Mouse (Mus musculus): ENCODE measurements around the gene Ankrd13d. TPM values are rescaled to one million over a fixed set of nuclear protein-coding genes. Genes with fewer than 3 reads are reported as not detected.

Gene Ankrd13d
- total and polyA plus RNA-seq, 3 experiments, result 3.8 to 55.1 (median 13.2) TPM

DNA sequence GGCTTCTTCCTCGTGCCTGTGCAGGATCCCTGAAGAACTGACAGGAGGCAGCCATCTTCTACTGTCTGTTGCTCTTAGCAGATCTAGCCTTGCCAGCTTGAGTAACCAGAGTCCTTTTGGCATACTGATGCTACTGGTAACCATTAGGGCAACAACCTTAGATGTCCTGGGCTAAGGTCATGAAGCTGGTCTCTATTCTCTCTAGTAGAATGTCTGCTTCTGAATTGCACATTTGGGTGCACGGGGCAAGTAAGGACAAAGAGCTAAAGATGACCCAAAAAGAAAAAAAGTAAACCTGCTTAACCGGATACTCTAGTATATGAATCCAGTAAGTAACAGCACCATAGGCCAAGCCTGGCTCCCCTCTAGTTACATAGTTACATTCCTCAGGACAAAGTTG, 43.2 kb upstream of the Ankrd13d start:
- H3K79me2 ChIP-seq (replicated peaks; ENCODE audit: control insufficient read depth, extremely low read depth, insufficient read depth, poor library complexity, severe bottlenecking), result peaks cover 17% of the 10 kb centered on the region
- in situ Hi-C loops (cut with MboI; ENCODE audit: low pct_ligation_motif_present, low pct_unique_long_range_greater_than_20kb, low sequenced_read_pairs) (no loop called here), dilution Hi-C loops (cut with MboI; ENCODE audit: extremely low pct_ligation_motif_present, extremely low pct_unique_long_range_greater_than_20kb, low sequenced_read_pairs) (no loop called here)
- no peak for TF ChIP-seq RAD21 (IDR thresholded peaks at IDR 0.05; ENCODE audit: low read depth, low read length)
- no peak for TF ChIP-seq SMC3 (IDR thresholded peaks at IDR 0.05; ENCODE audit: low read depth, low read length)
- TF ChIP-seq IRF4 (IDR thresholded peaks at IDR 0.05; ENCODE audit: low read depth, low read length), result no peak
- no peak for TF ChIP-seq MYC (IDR thresholded peaks at IDR 0.05; ENCODE audit: low read depth, low read length)
- H3K4me1 ChIP-seq (ENCODE audit: control insufficient read depth in 1 of 2, insufficient read depth in 2 of 2), result peaks cover 0 to 27% of the 10 kb centered on the region in 2 experiments; a peak in 2 of 4 replicates
- H3K9ac ChIP-seq (ENCODE audit: insufficient read depth, low read depth), result no peak overlapping the region
- no peaks in the 10 kb centered on the region for H3K9me3 ChIP-seq (replicated peaks; ENCODE audit: low read length)
- no peaks in the 10 kb centered on the region for H3K27me3 ChIP-seq (replicated peaks)
- H3K4me2 ChIP-seq (ENCODE audit: insufficient read depth, low read depth, poor library complexity, severe bottlenecking), result no peak overlapping the region
- H3K4me3 ChIP-seq (replicated peaks in 1 of 3; ENCODE audit: low read depth in 2 of 3, low read length in 2 of 3, poor library complexity in 1 of 3), result no peak overlapping the region
- no peak for DNase-seq (ENCODE audit: extremely low read depth)
- H3K27ac ChIP-seq (ENCODE audit: insufficient read depth, low read depth), result no peak overlapping the region
- H3K36me3 ChIP-seq (replicated peaks in 1 of 2; ENCODE audit: control insufficient read depth in 1 of 2, insufficient read depth in 1 of 2, low read length in 1 of 2), result peaks cover 76 to 92% of the 10 kb centered on the region in 2 experiments

DNA sequence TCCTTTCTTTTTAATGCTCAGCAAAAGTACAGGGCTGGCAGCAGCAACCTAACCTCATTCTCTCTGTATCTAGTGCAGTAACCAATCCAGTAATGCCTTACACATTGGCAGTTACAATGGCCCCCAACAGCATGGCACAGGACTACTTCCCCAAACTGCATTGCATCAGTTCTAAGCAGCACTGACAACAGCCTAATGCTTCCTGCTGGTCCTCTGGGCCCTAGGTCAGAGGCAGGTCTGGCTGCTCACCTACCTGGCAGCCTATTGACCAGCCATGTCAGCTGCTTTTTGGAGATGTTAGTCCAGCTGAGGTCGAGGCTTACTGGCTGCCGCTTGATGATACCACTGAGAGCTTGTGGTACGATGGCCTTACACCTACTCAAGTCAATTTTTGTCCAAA, 39.2 kb upstream of the Ankrd13d start:
- Histone ChIP-seq H3K27ac (ENCODE audit: insufficient read depth, low read depth) (no peak overlapping the region), H3K9ac (ENCODE audit: insufficient read depth, low read depth) (no peak overlapping the region), H3K27me3 (replicated peaks) (no peaks in the 10 kb centered on the region), H3K4me2 (ENCODE audit: insufficient read depth, low read depth, poor library complexity, severe bottlenecking) (no peak overlapping the region), H3K9me3 (replicated peaks; ENCODE audit: low read length) (no peaks in the 10 kb centered on the region), H3K36me3 (replicated peaks in 1 of 2; ENCODE audit: control insufficient read depth in 1 of 2, insufficient read depth in 1 of 2, low read length in 1 of 2) (peaks cover 82 to 98% of the 10 kb centered on the region in 2 experiments), H3K4me3 (replicated peaks in 1 of 3; ENCODE audit: low read depth in 2 of 3, low read length in 2 of 3, poor library complexity in 1 of 3) (no peak overlapping the region), H3K4me1 (ENCODE audit: control insufficient read depth in 1 of 2, insufficient read depth in 2 of 2) (peaks cover 0 to 16% of the 10 kb centered on the region in 2 experiments; a peak in 2 of 4 replicates), H3K79me2 (replicated peaks; ENCODE audit: control insufficient read depth, extremely low read depth, insufficient read depth, poor library complexity, severe bottlenecking) (peaks cover 5% of the 10 kb centered on the region)
- no peak for DNase-seq (ENCODE audit: extremely low read depth)
- in situ Hi-C loops (cut with MboI; ENCODE audit: low pct_ligation_motif_present, low pct_unique_long_range_greater_than_20kb, low sequenced_read_pairs) (no loop called here), dilution Hi-C loops (cut with MboI; ENCODE audit: extremely low pct_ligation_motif_present, extremely low pct_unique_long_range_greater_than_20kb, low sequenced_read_pairs) (no loop called here)
- no peak for TF ChIP-seq NELFE (IDR thresholded peaks at IDR 0.05; ENCODE audit: low read depth, low read length)
- no peak for TF ChIP-seq ZMIZ1 (IDR thresholded peaks at IDR 0.05; ENCODE audit: low read depth, low read length)
- no peak for TF ChIP-seq NRF1 (IDR thresholded peaks at IDR 0.05; ENCODE audit: low read depth, low read length)
- no peak for TF ChIP-seq GABPA (IDR thresholded peaks at IDR 0.05; ENCODE audit: insufficient replicate concordance, low read depth, low read length)
- no peak for TF ChIP-seq MYC (IDR thresholded peaks at IDR 0.05; ENCODE audit: low read depth, low read length)
- no peak for TF ChIP-seq RCOR1 (conservative IDR thresholded peaks at IDR 0.05; ENCODE audit: low read depth, low read length)

DNA sequence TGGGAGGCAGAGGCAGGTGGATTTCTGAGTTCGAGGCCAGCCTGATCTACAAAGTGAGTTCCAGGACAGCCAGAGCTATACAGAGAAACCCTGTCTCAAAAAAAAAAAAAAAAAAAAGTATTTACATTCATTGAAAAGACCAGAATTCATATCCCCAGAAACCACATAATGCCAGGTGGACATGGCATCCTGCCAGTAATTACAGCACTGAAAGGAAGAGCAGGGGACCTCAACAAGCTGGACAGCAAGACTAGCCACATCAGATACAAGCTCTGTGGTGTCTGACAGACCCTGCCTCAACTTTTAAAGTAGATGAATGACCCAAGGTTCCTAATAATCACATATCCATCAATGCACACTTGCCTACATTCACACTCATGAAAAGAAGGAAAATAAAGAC, 38.7 kb upstream of the Ankrd13d start:
- in situ Hi-C loops (cut with MboI; ENCODE audit: low pct_ligation_motif_present, low pct_unique_long_range_greater_than_20kb, low sequenced_read_pairs) (no loop called here), dilution Hi-C loops (cut with MboI; ENCODE audit: extremely low pct_ligation_motif_present, extremely low pct_unique_long_range_greater_than_20kb, low sequenced_read_pairs) (no loop called here)
- TF ChIP-seq NRF1 (IDR thresholded peaks at IDR 0.05; ENCODE audit: low read depth, low read length) (no peak), EP300 (IDR thresholded peaks at IDR 0.05; ENCODE audit: low read length) (no peak), MXI1 (IDR thresholded peaks at IDR 0.05; ENCODE audit: low read depth, low read length) (no peak), TCF12 (IDR thresholded peaks at IDR 0.05; ENCODE audit: low read depth, low read length) (no peak), BHLHE40 (IDR thresholded peaks at IDR 0.05; ENCODE audit: low read depth, low read length) (no peak), ELF1 (IDR thresholded peaks at IDR 0.05; ENCODE audit: low read depth, low read length) (no peak)
- Histone ChIP-seq H3K9me3 (replicated peaks; ENCODE audit: low read length) (no peaks in the 10 kb centered on the region), H3K27ac (ENCODE audit: insufficient read depth, low read depth) (no peak overlapping the region), H3K4me2 (ENCODE audit: insufficient read depth, low read depth, poor library complexity, severe bottlenecking) (no peak overlapping the region), H3K36me3 (replicated peaks in 1 of 2; ENCODE audit: control insufficient read depth in 1 of 2, insufficient read depth in 1 of 2, low read length in 1 of 2) (peaks cover 78 to 98% of the 10 kb centered on the region in 2 experiments), H3K9ac (ENCODE audit: insufficient read depth, low read depth) (no peak overlapping the region), H3K4me3 (replicated peaks in 1 of 3; ENCODE audit: low read depth in 2 of 3, low read length in 2 of 3, poor library complexity in 1 of 3) (no peak overlapping the region), H3K79me2 (replicated peaks; ENCODE audit: control insufficient read depth, extremely low read depth, insufficient read depth, poor library complexity, severe bottlenecking) (peaks cover 5% of the 10 kb centered on the region), H3K27me3 (replicated peaks) (no peaks in the 10 kb centered on the region), H3K4me1 (ENCODE audit: control insufficient read depth in 1 of 2, insufficient read depth in 2 of 2) (peaks cover 0 to 17% of the 10 kb centered on the region in 2 experiments; a peak in 2 of 4 replicates)
- DNase-seq (ENCODE audit: extremely low read depth), result no peak
